Mouse (Mus musculus): ENCODE measurements around the gene Schip1. TPM values are rescaled to one million over a fixed set of nuclear protein-coding genes. Genes with fewer than 3 reads are reported as not detected.

Schip1 gene
- polyA plus RNA-seq, 1 experiment from 2014 or later: 27.6 TPM

- Histone ChIP-seq H3K27me3 (ENCODE audit: control insufficient read depth, insufficient read depth, low read length) (no peaks in the 10 kb centered on the region), H3K9me3 (ENCODE audit: control insufficient read depth, low read length) (no peaks in the 10 kb centered on the region), H3K4me1 (replicated peaks; ENCODE audit: control insufficient read depth, insufficient read depth) (no peaks in the 10 kb centered on the region), H3K4me3 (ENCODE audit: low read depth, low read length) (no peak overlapping the region), H3K27ac (replicated peaks) (no peak overlapping the region), H3K9ac (ENCODE audit: low read length) (no peak overlapping the region), H3K36me3 (ENCODE audit: control insufficient read depth, insufficient read depth, low read length) (no peaks in the 10 kb centered on the region), H3K4me2 (replicated peaks; ENCODE audit: low read depth) (no peak overlapping the region)
- 75% methylated on average over 2 of the region's 2 CpGs for WGBS
- TF ChIP-seq EP300 (optimal IDR thresholded peaks at IDR 0.05) (no peak), CTCF (IDR thresholded peaks at IDR 0.05; ENCODE audit: low read depth) (no peak)
- DNase-seq (ENCODE audit: low spot score) (no peak), ATAC-seq (ENCODE audit: low FRiP score, low TSS enrichment) (no peak)
Observed at GRCm38 (mm10) chr3:68105081-68105685, 40.6 kb downstream of the Schip1 start.

- no peak overlapping the region for H3K4me3 ChIP-seq (ENCODE audit: low read depth, low read length)
- DNase-seq (ENCODE audit: low spot score): no peak
- no peak overlapping the region for H3K9ac ChIP-seq (ENCODE audit: low read length)
- TF ChIP-seq CTCF (IDR thresholded peaks at IDR 0.05; ENCODE audit: low read depth) (no peak), EP300 (optimal IDR thresholded peaks at IDR 0.05) (no peak)
- H3K4me2 ChIP-seq (replicated peaks; ENCODE audit: low read depth): no peak overlapping the region
- 39% methylated on average over 5 of the region's 5 CpGs for WGBS
- H3K36me3 ChIP-seq (ENCODE audit: control insufficient read depth, insufficient read depth, low read length): no peaks in the 10 kb centered on the region
- no peak overlapping the region for H3K27ac ChIP-seq (replicated peaks)
- no peak for ATAC-seq (ENCODE audit: low FRiP score, low TSS enrichment)
- H3K4me1 ChIP-seq (replicated peaks; ENCODE audit: control insufficient read depth, insufficient read depth): no peaks in the 10 kb centered on the region
- H3K27me3 ChIP-seq (ENCODE audit: control insufficient read depth, insufficient read depth, low read length): no peaks in the 10 kb centered on the region
- no peaks in the 10 kb centered on the region for H3K9me3 ChIP-seq (ENCODE audit: control insufficient read depth, low read length)
Observed at GRCm38 (mm10) chr3:68121338-68121737, 56.7 kb downstream of the Schip1 start.

GRCm38 (mm10) chr3:68126284-68126856 lies 61.8 kb downstream of the Schip1 start:
- H3K27me3 ChIP-seq (ENCODE audit: control insufficient read depth, insufficient read depth, low read length): no peaks in the 10 kb centered on the region
- no peak overlapping the region for H3K4me2 ChIP-seq (replicated peaks; ENCODE audit: low read depth)
- no peaks in the 10 kb centered on the region for H3K9me3 ChIP-seq (ENCODE audit: control insufficient read depth, low read length)
- DNase-seq (ENCODE audit: low spot score): no peak
- no peaks in the 10 kb centered on the region for H3K36me3 ChIP-seq (ENCODE audit: control insufficient read depth, insufficient read depth, low read length)
- no peak overlapping the region for H3K27ac ChIP-seq (replicated peaks)
- H3K4me3 ChIP-seq (ENCODE audit: low read depth, low read length): no peak overlapping the region
- no peak for ATAC-seq (ENCODE audit: low FRiP score, low TSS enrichment)
- 73% methylated on average over 6 of the region's 6 CpGs for WGBS
- no peak for TF ChIP-seq EP300 (optimal IDR thresholded peaks at IDR 0.05)
- no peak for TF ChIP-seq CTCF (IDR thresholded peaks at IDR 0.05; ENCODE audit: low read depth)
- H3K9ac ChIP-seq (ENCODE audit: low read length): no peak overlapping the region
- no peaks in the 10 kb centered on the region for H3K4me1 ChIP-seq (replicated peaks; ENCODE audit: control insufficient read depth, insufficient read depth)

GRCm38 (mm10) chr3:68130386-68130785 lies 65.8 kb downstream of the Schip1 start:
- H3K9ac ChIP-seq (ENCODE audit: low read length): no peak overlapping the region
- H3K4me1 ChIP-seq (replicated peaks; ENCODE audit: control insufficient read depth, insufficient read depth): no peaks in the 10 kb centered on the region
- DNase-seq (ENCODE audit: low spot score) (no peak), ATAC-seq (ENCODE audit: low FRiP score, low TSS enrichment) (no peak)
- H3K27ac ChIP-seq (replicated peaks): no peak overlapping the region
- no peaks in the 10 kb centered on the region for H3K27me3 ChIP-seq (ENCODE audit: control insufficient read depth, insufficient read depth, low read length)
- H3K36me3 ChIP-seq (ENCODE audit: control insufficient read depth, insufficient read depth, low read length): no peaks in the 10 kb centered on the region
- 79% methylated on average over 1 of the region's 1 CpGs for WGBS
- H3K9me3 ChIP-seq (ENCODE audit: control insufficient read depth, low read length): no peaks in the 10 kb centered on the region
- H3K4me3 ChIP-seq (ENCODE audit: low read depth, low read length): no peak overlapping the region
- no peak for TF ChIP-seq EP300 (optimal IDR thresholded peaks at IDR 0.05)
- TF ChIP-seq CTCF (IDR thresholded peaks at IDR 0.05; ENCODE audit: low read depth): no peak
- H3K4me2 ChIP-seq (replicated peaks; ENCODE audit: low read depth): no peak overlapping the region

- DNase-seq (ENCODE audit: low spot score): no peak
- no peak overlapping the region for H3K4me2 ChIP-seq (replicated peaks; ENCODE audit: low read depth)
- H3K9me3 ChIP-seq (ENCODE audit: control insufficient read depth, low read length): no peaks in the 10 kb centered on the region
- no peak overlapping the region for H3K4me3 ChIP-seq (ENCODE audit: low read depth, low read length)
- 81% methylated on average over 5 of the region's 5 CpGs for WGBS
- no peaks in the 10 kb centered on the region for H3K36me3 ChIP-seq (ENCODE audit: control insufficient read depth, insufficient read depth, low read length)
- no peaks in the 10 kb centered on the region for H3K4me1 ChIP-seq (replicated peaks; ENCODE audit: control insufficient read depth, insufficient read depth)
- TF ChIP-seq EP300 (optimal IDR thresholded peaks at IDR 0.05): no peak
- TF ChIP-seq CTCF (IDR thresholded peaks at IDR 0.05; ENCODE audit: low read depth): no peak
- no peak overlapping the region for H3K9ac ChIP-seq (ENCODE audit: low read length)
- ATAC-seq (ENCODE audit: low FRiP score, low TSS enrichment): no peak
- H3K27me3 ChIP-seq (ENCODE audit: control insufficient read depth, insufficient read depth, low read length): no peaks in the 10 kb centered on the region
- no peak overlapping the region for H3K27ac ChIP-seq (replicated peaks)
Observed at GRCm38 (mm10) chr3:68138833-68139627, 74.4 kb downstream of the Schip1 start.

- no peaks in the 10 kb centered on the region for H3K27me3 ChIP-seq (ENCODE audit: control insufficient read depth, insufficient read depth, low read length)
- DNase-seq (ENCODE audit: low spot score) (no peak), ATAC-seq (ENCODE audit: low FRiP score, low TSS enrichment) (no peak)
- 73% methylated on average over 8 of the region's 8 CpGs for WGBS
- no peaks in the 10 kb centered on the region for H3K9me3 ChIP-seq (ENCODE audit: control insufficient read depth, low read length)
- H3K4me2 ChIP-seq (replicated peaks; ENCODE audit: low read depth): no peak overlapping the region
- H3K36me3 ChIP-seq (ENCODE audit: control insufficient read depth, insufficient read depth, low read length): no peaks in the 10 kb centered on the region
- no peak overlapping the region for H3K4me3 ChIP-seq (ENCODE audit: low read depth, low read length)
- no peaks in the 10 kb centered on the region for H3K4me1 ChIP-seq (replicated peaks; ENCODE audit: control insufficient read depth, insufficient read depth)
- no peak overlapping the region for H3K27ac ChIP-seq (replicated peaks)
- TF ChIP-seq CTCF (IDR thresholded peaks at IDR 0.05; ENCODE audit: low read depth): no peak
- no peak for TF ChIP-seq EP300 (optimal IDR thresholded peaks at IDR 0.05)
- no peak overlapping the region for H3K9ac ChIP-seq (ENCODE audit: low read length)
Observed at GRCm38 (mm10) chr3:68150688-68151087, 86.1 kb downstream of the Schip1 start.

All from stomach, postnatal 0 days (tissue).